Mouse (Mus musculus) E14TG2a.4 (cell line): ENCODE results near the gene Ablim1.
A peak's percentile ranks its signal among the peaks of the same experiment; 100 is the strongest.

Source experiments
- H3K27me3 ChIP-seq: 2 replicates; pipeline ENCODE4 v1.6.1; 2014; ENCODE audit warnings: low read length, control low read depth; ENCODE audit not compliant: insufficient read depth
- H3K36me3 ChIP-seq: 2 replicates; pipeline ENCODE4 v1.6.1; 2014; ENCODE audit warnings: low read length, control low read depth; ENCODE audit not compliant: insufficient read depth
- H3K4me1 ChIP-seq: replicated peaks from 2 replicates; pipeline ENCODE4 v1.6.1; 2014; ENCODE audit warnings: low read depth, low read length, control low read depth
- H3K4me3 ChIP-seq: replicated peaks from 2 replicates; pipeline ENCODE4 v1.5.1; 2014; ENCODE audit warnings: mild to moderate bottlenecking, low read length
- H3K9me3 ChIP-seq: 2 replicates; pipeline ENCODE4 v1.6.1; 2014; ENCODE audit warnings: low read length, control low read depth
- CTCF ChIP-seq: conservative IDR thresholded peaks from 2 replicates; pipeline ENCODE4 v1.5.1; 2014; ENCODE audit warnings: low read length
- NANOG ChIP-seq: IDR thresholded peaks from 2 replicates; pipeline ENCODE4 v1.6.1; 2014; ENCODE audit warnings: borderline replicate concordance, low read length, mixed read lengths
- POU5F1 ChIP-seq: IDR thresholded peaks from 2 replicates; pipeline ENCODE4 v1.6.1; 2014; ENCODE audit warnings: low read length, borderline replicate concordance

Gene Ablim1

DNA sequence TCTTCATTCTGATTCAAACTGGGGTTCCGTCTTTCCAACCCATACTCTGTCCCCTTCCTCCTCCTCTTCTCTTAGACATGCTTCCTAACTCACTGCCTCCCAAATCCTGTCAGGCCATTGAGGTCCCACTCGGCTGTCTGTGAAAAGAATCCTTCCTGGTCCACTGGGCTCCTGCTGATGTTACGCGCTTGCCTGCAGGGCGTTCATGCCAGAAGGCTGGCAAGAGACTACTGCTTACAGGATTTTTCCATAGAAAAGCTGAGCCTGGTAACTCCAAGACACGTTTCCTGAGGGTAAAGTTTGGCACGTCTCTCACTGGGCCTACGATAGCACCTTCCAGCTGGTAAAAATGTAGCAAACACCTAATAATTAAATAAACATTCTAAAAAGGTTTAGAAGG, 36.5 kb downstream of the Ablim1 start:
- H3K27me3 ChIP-seq = peaks cover 11% of the 10 kb centered on the region; the same call in 1 of the 2 replicates
- H3K4me1 ChIP-seq = peaks cover 24% of the 10 kb centered on the region
- no peaks in the 10 kb centered on the region for H3K36me3 ChIP-seq
- no peak for TF ChIP-seq NANOG
- TF ChIP-seq POU5F1 = no peak
- TF ChIP-seq CTCF = no peak
- no peak overlapping the region for H3K4me3 ChIP-seq
- no peaks in the 10 kb centered on the region for H3K9me3 ChIP-seq

- peaks cover 32% of the 10 kb centered on the region for H3K4me1 ChIP-seq
- no peak for TF ChIP-seq CTCF
- TF ChIP-seq NANOG = no peak
- H3K9me3 ChIP-seq = no peaks in the 10 kb centered on the region
- H3K27me3 ChIP-seq = peaks cover 12% of the 10 kb centered on the region
- H3K4me3 ChIP-seq = no peak overlapping the region
- no peaks in the 10 kb centered on the region for H3K36me3 ChIP-seq
These were observed 37.7 kb downstream of the Ablim1 start for GRCm38 (mm10) chr19:57277010-57277409.

GRCm38 (mm10) chr19:57275166-57275953, 39.4 kb downstream of the Ablim1 start:
- TF ChIP-seq NANOG (no peak), POU5F1 (no peak), CTCF (no peak)

GRCm38 (mm10) chr19:57274717-57275116, 40.0 kb downstream of the Ablim1 start:
- Histone ChIP-seq H3K27me3 (peaks cover 14% of the 10 kb centered on the region), H3K9me3 (no peaks in the 10 kb centered on the region), H3K4me3 (0 out of 2 replicates have a peak overlapping the region, but pooled peaks have one; percentile 10), H3K36me3 (no peaks in the 10 kb centered on the region), H3K4me1 (peaks cover 32% of the 10 kb centered on the region)
- TF ChIP-seq POU5F1 (no peak), NANOG (no peak), CTCF (no peak)

More at GRCm38 (mm10) chr19:57275166-57275953, 39.4 kb downstream of the Ablim1 start:
- Histone ChIP-seq H3K36me3 (no peaks in the 10 kb centered on the region), H3K4me1 (peaks cover 32% of the 10 kb centered on the region), H3K4me3 (0 out of 2 replicates have a peak overlapping the region, but pooled peaks have one; percentile 10), H3K9me3 (no peaks in the 10 kb centered on the region), H3K27me3 (peaks cover 14% of the 10 kb centered on the region)

GRCm38 (mm10) chr19:57274286-57274685, 40.4 kb downstream of the Ablim1 start:
- TF ChIP-seq CTCF (no peak), NANOG (no peak), POU5F1 (no peak)
- Histone ChIP-seq H3K36me3 (no peaks in the 10 kb centered on the region), H3K4me3 (0 out of 2 replicates have a peak overlapping the region, but pooled peaks have one; percentile 10), H3K27me3 (peaks cover 14% of the 10 kb centered on the region), H3K9me3 (no peaks in the 10 kb centered on the region), H3K4me1 (peaks cover 32% of the 10 kb centered on the region)

DNA sequence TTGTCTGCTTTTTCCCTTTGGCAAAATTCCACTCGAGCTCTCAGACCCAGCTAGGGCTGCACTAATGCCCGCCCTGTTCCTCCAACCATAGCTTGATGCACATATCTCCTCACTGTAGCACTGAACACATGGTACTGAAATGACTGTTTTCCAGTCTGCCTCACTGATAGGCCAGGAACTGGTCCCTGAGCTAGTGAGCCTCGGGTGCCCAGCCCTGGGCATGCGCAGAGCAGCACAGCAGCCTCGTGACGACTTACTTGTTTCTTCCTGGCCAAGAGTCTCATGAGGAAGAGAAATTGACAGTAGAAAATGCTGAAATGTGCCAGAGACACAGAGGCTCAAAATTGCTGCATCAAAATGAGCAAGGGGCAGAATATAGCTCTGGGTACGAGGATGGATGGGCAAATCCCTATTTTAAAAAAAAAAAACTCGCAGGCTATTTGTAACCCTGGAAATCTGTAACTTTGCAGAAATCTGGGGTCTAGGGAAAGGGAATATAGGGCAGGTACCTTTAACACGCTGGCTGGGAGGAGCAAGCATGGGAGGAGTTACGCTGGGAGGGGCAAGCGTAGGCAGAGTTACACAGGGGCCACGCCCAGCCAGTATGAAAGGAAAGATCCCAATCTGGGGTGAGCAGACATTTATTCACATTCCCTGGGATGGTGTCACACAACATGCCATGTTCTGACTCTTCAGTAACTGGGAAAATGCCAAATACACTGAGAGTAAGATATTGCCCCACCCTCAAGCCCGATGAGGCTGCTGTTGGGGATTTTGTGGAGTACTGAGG, 41.7 kb downstream of the Ablim1 start:
- Histone ChIP-seq H3K27me3 (peaks cover 11% of the 10 kb centered on the region), H3K36me3 (no peaks in the 10 kb centered on the region), H3K4me1 (peaks cover 32% of the 10 kb centered on the region), H3K4me3 (peak overlapping the region; percentile 29), H3K9me3 (no peaks in the 10 kb centered on the region)
- TF ChIP-seq NANOG (no peak), CTCF (no peak), POU5F1 (no peak)

DNA sequence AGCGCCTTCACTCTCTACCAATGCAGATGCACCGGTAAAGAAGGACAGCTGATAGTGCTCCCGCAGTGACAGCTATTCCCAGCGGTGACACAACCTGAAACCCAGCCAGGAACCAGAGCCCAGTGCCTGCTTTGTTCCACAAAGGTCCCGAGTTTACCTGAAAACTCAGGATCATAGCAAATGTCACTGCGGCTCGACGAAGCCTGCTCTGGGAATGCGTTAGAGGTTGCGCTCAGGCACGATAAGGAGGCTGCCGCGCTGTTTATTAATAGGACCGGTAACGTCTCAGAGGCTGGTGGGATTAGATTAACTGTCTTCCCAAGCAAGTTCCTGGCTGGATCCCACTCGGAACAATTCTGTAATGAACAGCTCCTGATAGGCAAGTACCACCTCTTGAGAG, 43.0 kb downstream of the Ablim1 start:
- Histone ChIP-seq H3K36me3 (no peaks in the 10 kb centered on the region), H3K27me3 (peaks cover 14% of the 10 kb centered on the region), H3K9me3 (no peaks in the 10 kb centered on the region), H3K4me1 (peaks cover 32% of the 10 kb centered on the region), H3K4me3 (no peak overlapping the region)
- TF ChIP-seq NANOG (no peak), CTCF (no peak), POU5F1 (no peak)

DNA sequence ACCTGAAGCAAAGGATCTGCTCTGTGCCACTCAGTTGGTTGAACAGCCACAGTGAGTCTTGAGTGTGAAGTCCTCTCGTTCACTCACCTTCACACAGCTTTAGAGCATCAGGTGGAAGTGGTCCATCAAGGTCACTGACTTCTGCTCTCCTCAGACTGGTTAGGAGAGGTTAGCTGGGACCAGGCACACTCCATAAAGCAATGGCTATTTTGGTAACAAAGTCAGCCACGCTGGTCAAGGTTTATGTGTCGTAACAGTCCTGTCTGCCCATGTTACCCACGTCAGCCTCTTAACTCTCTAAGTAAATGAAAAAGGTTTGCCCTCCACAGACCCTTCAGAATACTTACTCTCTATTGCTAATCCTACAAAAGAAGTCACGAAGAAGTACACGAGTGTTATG, 44.0 kb downstream of the Ablim1 start:
- H3K27me3 ChIP-seq = peaks cover 19% of the 10 kb centered on the region
- TF ChIP-seq NANOG (no peak), CTCF (no peak)
- no peaks in the 10 kb centered on the region for H3K36me3 ChIP-seq
- no peak overlapping the region for H3K4me3 ChIP-seq
- H3K4me1 ChIP-seq = peaks cover 32% of the 10 kb centered on the region
- H3K9me3 ChIP-seq = no peaks in the 10 kb centered on the region
